Mouse (Mus musculus) myocyte (in vitro differentiated cells): ENCODE measurements around the gene Kat8. TPM values are rescaled to one million over a fixed set of nuclear protein-coding genes. Genes with fewer than 3 reads are reported as not detected.

Experiments
- H3K27me3 ChIP-seq: one replicate; pipeline ENCODE4 v1.6.1; 2011; ENCODE audit not compliant: control insufficient read depth, insufficient read depth, insufficient read length
- H3K36me3 ChIP-seq: one replicate; pipeline ENCODE4 v1.6.1; 2011; ENCODE audit not compliant: control insufficient read depth, insufficient read depth
- H3K4me2 ChIP-seq: one replicate; pipeline ENCODE4 v1.6.1; 2011; ENCODE audit warnings: low read depth, control low read depth
- H3K4me3 ChIP-seq: one replicate; pipeline ENCODE4 v1.5.1; 2011; ENCODE audit warnings: mild to moderate bottlenecking, control low read depth, moderate library complexity
- H3K79me2 ChIP-seq: one replicate; pipeline ENCODE4 v1.6.1; 2011; ENCODE audit not compliant: control insufficient read depth, insufficient read depth
- H3ac ChIP-seq: one replicate; pipeline ENCODE4 v1.6.1; 2011; ENCODE audit not compliant: control insufficient read depth, insufficient read length
- CEBPB ChIP-seq: IDR thresholded peaks from 2 replicates; pipeline ENCODE4 v1.6.1; 2011; ENCODE audit warnings: mild to moderate bottlenecking, moderate library complexity; ENCODE audit not compliant: poor library complexity, insufficient read depth, severe bottlenecking
- E2F4 ChIP-seq: IDR thresholded peaks from one replicate; pipeline ENCODE4 v1.6.1; 2011; ENCODE audit warnings: mild to moderate bottlenecking, control low read depth, moderate library complexity; ENCODE audit not compliant: insufficient read depth
- MAX ChIP-seq: IDR thresholded peaks from one replicate; pipeline ENCODE4 v1.6.1; 2011; ENCODE audit warnings: low read depth, mild to moderate bottlenecking, control low read depth
- MYOD1 ChIP-seq, 3 experiments: IDR thresholded peaks; one replicate each; pipeline ENCODE4 v1.6.1; 2011; ENCODE audit warnings: control low read depth in 2 of 3, low read depth in 2 of 3, mild to moderate bottlenecking in 2 of 3, moderate library complexity in 1 of 3; ENCODE audit not compliant: insufficient read length in 2 of 3, control insufficient read depth in 1 of 3
- MYOG ChIP-seq, 3 experiments: IDR thresholded peaks; one replicate each; pipeline ENCODE4 v1.6.1; 2011; ENCODE audit warnings: control low read depth in 2 of 3, low read depth in 2 of 3, mild to moderate bottlenecking in 2 of 3; ENCODE audit not compliant: insufficient read length in 2 of 3, control insufficient read depth in 1 of 3, insufficient read depth in 1 of 3
- POLR2A ChIP-seq: IDR thresholded peaks from one replicate; pipeline ENCODE4 v1.6.1; 2011; ENCODE audit warnings: low read depth, mild to moderate bottlenecking, control low read depth, moderate library complexity; ENCODE audit not compliant: insufficient read length
- POLR2AphosphoS2 ChIP-seq: IDR thresholded peaks from one replicate; pipeline ENCODE4 v1.6.1; 2011; ENCODE audit warnings: low read depth, control low read depth; ENCODE audit not compliant: insufficient read length
- REST ChIP-seq: IDR thresholded peaks from one replicate; pipeline ENCODE4 v1.6.1; 2011; ENCODE audit warnings: mild to moderate bottlenecking, control low read depth, moderate library complexity; ENCODE audit not compliant: insufficient read depth, insufficient read length
- SRF ChIP-seq: IDR thresholded peaks from one replicate; pipeline ENCODE4 v1.6.1; 2011; ENCODE audit warnings: low read depth; ENCODE audit not compliant: control insufficient read depth, insufficient read length
- TCF12 ChIP-seq: IDR thresholded peaks from one replicate; pipeline ENCODE4 v1.6.1; 2011; ENCODE audit warnings: mild to moderate bottlenecking, control low read depth; ENCODE audit not compliant: poor library complexity, insufficient read depth, severe bottlenecking
- TCF3 ChIP-seq: IDR thresholded peaks from one replicate; pipeline ENCODE4 v1.6.1; 2011; ENCODE audit warnings: low read depth, control low read depth; ENCODE audit not compliant: insufficient read length
- USF1 ChIP-seq: IDR thresholded peaks from one replicate; pipeline ENCODE4 v1.6.1; 2011; ENCODE audit warnings: low read depth, mild to moderate bottlenecking, control low read depth, moderate library complexity
- polyA plus RNA-seq: library from polyadenylated mRNA; unstranded; fragments of >200 nt; fragmentation: generic; extraction: Trizol; gene quantifications from one replicate; pipeline ENCODE4 v1.2.1, GENCODE M21; 2012; ENCODE audit warnings: missing spikeins

Kat8 gene
- polyA plus RNA-seq, 1 experiment = 26.4 TPM

GRCm38 (mm10) chr7:127919290-127919689 is 7.0 kb downstream of the Kat8 start:
- Histone ChIP-seq H3K79me2 (no peaks in the 10 kb centered on the region), H3K36me3 (peaks cover 24% of the 10 kb centered on the region), H3K4me2 (no peak overlapping the region), H3ac (no peak overlapping the region), H3K4me3 (no peak overlapping the region), H3K27me3 (no peaks in the 10 kb centered on the region)
- TF ChIP-seq MYOG (IDR thresholded peaks at IDR 0.05; ENCODE audit: control insufficient read depth in 1 of 3, insufficient read depth in 1 of 3, insufficient read length in 2 of 3, low read depth in 2 of 3) (no peak), USF1 (no peak), CEBPB (no peak), TCF12 (no peak), MYOD1 (IDR thresholded peaks at IDR 0.05; ENCODE audit: control insufficient read depth in 1 of 3, insufficient read length in 2 of 3, low read depth in 2 of 3) (no peak), SRF (no peak), POLR2A (no peak), MAX (no peak), POLR2AphosphoS2 (no peak), TCF3 (no peak), REST (no peak), E2F4 (no peak)

DNA sequence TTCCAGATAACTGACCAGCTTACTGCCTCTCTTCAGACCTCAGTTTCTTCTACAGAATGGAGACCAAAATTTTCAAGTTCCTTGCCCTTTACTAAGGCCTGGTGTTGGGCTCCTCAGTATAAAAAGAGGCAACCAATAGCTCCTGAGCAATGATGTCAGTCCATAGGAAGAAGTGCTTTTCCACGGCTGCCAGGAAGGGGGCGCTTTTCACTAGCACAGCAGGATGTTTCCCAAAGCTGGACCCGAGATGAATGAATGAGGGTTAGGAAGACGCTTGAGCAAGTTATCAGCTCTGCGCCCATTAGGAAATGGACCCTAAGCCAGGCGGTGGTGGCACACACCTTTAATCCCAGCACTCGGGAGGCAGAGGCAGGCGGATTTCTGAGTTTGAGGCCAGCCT is 9.2 kb downstream of the Kat8 start:
- TF ChIP-seq MYOG (IDR thresholded peaks at IDR 0.05; ENCODE audit: control insufficient read depth in 1 of 3, insufficient read depth in 1 of 3, insufficient read length in 2 of 3, low read depth in 2 of 3) (no peak), USF1 (no peak), POLR2A (no peak), POLR2AphosphoS2 (no peak), MAX (no peak), TCF3 (no peak), TCF12 (no peak), REST (no peak), CEBPB (no peak), E2F4 (no peak), SRF (no peak), MYOD1 (IDR thresholded peaks at IDR 0.05; ENCODE audit: control insufficient read depth in 1 of 3, insufficient read length in 2 of 3, low read depth in 2 of 3) (no peak)
- no peaks in the 10 kb centered on the region for H3K27me3 ChIP-seq
- no peak overlapping the region for H3K4me2 ChIP-seq
- H3ac ChIP-seq = no peak overlapping the region
- no peaks in the 10 kb centered on the region for H3K79me2 ChIP-seq
- H3K4me3 ChIP-seq = no peak overlapping the region
- peaks cover 12% of the 10 kb centered on the region for H3K36me3 ChIP-seq

- H3K4me3 ChIP-seq = no peak overlapping the region
- no peak overlapping the region for H3K4me2 ChIP-seq
- H3K79me2 ChIP-seq = no peaks in the 10 kb centered on the region
- no peaks in the 10 kb centered on the region for H3K27me3 ChIP-seq
- peaks cover 9% of the 10 kb centered on the region for H3K36me3 ChIP-seq
- H3ac ChIP-seq = no peak overlapping the region
- TF ChIP-seq TCF3 = no peak
- TF ChIP-seq TCF12 = no peak
- no peak for TF ChIP-seq MYOD1 (IDR thresholded peaks at IDR 0.05; ENCODE audit: control insufficient read depth in 1 of 3, insufficient read length in 2 of 3, low read depth in 2 of 3)
- TF ChIP-seq MYOG (IDR thresholded peaks at IDR 0.05; ENCODE audit: control insufficient read depth in 1 of 3, insufficient read depth in 1 of 3, insufficient read length in 2 of 3, low read depth in 2 of 3) = no peak
- TF ChIP-seq SRF = no peak
- no peak for TF ChIP-seq USF1
- TF ChIP-seq MAX = no peak
Observed at GRCm38 (mm10) chr7:127922451-127923275, 10.3 kb downstream of the Kat8 start.

DNA sequence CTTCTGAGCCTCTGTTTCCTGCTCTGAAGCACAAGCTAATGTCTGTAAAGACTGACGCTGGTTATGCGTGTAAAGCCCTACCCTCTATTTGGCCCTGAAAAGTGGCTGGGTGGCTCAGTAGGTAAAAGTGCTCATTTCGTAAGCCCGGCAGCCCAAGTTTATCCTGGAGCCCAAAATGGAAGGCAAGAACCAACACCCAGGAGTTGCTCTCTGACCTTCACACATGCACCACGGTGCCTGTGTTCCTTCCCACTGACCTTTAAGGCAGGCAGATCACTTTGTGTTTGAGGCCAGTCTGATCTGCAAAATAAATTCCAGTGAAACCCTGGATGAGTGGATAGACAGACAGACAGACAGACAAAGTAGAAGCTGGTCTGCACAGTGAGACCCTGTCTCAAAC is 11.4 kb downstream of the Kat8 start:
- H3K27me3 ChIP-seq = no peaks in the 10 kb centered on the region
- H3K4me3 ChIP-seq = no peak overlapping the region
- H3K36me3 ChIP-seq = peaks cover 8% of the 10 kb centered on the region
- no peak for TF ChIP-seq E2F4
- no peak for TF ChIP-seq CEBPB
- no peak for TF ChIP-seq MYOG (IDR thresholded peaks at IDR 0.05; ENCODE audit: control insufficient read depth in 1 of 3, insufficient read depth in 1 of 3, insufficient read length in 2 of 3, low read depth in 2 of 3)
- no peak for TF ChIP-seq REST
- no peak for TF ChIP-seq POLR2AphosphoS2
- TF ChIP-seq SRF = no peak
- no peak for TF ChIP-seq USF1
- no peaks in the 10 kb centered on the region for H3K79me2 ChIP-seq
- no peak overlapping the region for H3K4me2 ChIP-seq
- H3ac ChIP-seq = no peak overlapping the region

- Histone ChIP-seq H3ac (no peak overlapping the region), H3K36me3 (peaks cover 8% of the 10 kb centered on the region), H3K79me2 (no peaks in the 10 kb centered on the region), H3K27me3 (no peaks in the 10 kb centered on the region), H3K4me2 (no peak overlapping the region), H3K4me3 (no peak overlapping the region)
- TF ChIP-seq MYOG (IDR thresholded peaks at IDR 0.05; ENCODE audit: control insufficient read depth in 1 of 3, insufficient read depth in 1 of 3, insufficient read length in 2 of 3, low read depth in 2 of 3) (no peak), CEBPB (no peak), POLR2AphosphoS2 (no peak), TCF12 (no peak), MYOD1 (IDR thresholded peaks at IDR 0.05; ENCODE audit: control insufficient read depth in 1 of 3, insufficient read length in 2 of 3, low read depth in 2 of 3) (no peak), POLR2A (no peak), MAX (no peak), USF1 (no peak), TCF3 (no peak), REST (no peak), SRF (no peak), E2F4 (no peak)
Observed at GRCm38 (mm10) chr7:127925252-127925651, 12.9 kb downstream of the Kat8 start.
